Mouse (Mus musculus) forebrain, embryonic 15.5 days (tissue): ENCODE data around the gene Reep3. TPM values are rescaled to one million over a fixed set of nuclear protein-coding genes. Genes with fewer than 3 reads are reported as not detected.
A peak's percentile ranks its signal among the peaks of the same experiment; 100 is the strongest.

Source experiments
- ATAC-seq: fragments of 200-750 bp; cut with Nextera tagmentation; replicated peaks from 2 replicates; pipeline ENCODE4 v1.8.0; 2017; ENCODE audit warnings: mild to moderate bottlenecking, moderate TSS enrichment, moderate library complexity
- H3K27ac ChIP-seq: fragments of 300-500 bp; sonication (generic); replicated peaks from 2 replicates; pipeline ENCODE4 v1.5.1; 2015; ENCODE audit warnings: mild to moderate bottlenecking, inconsistent platforms
- H3K27me3 ChIP-seq: fragments of 300-500 bp; sonication (generic); 2 replicates; pipeline ENCODE4 v1.6.1; 2015; ENCODE audit warnings: inconsistent platforms
- H3K36me3 ChIP-seq: fragments of 300-500 bp; sonication (generic); 2 replicates; pipeline ENCODE4 v1.6.1; 2015; ENCODE audit warnings: mild to moderate bottlenecking, inconsistent platforms
- H3K4me1 ChIP-seq: fragments of 300-500 bp; sonication (generic); 2 replicates; pipeline ENCODE4 v1.6.1; 2015; ENCODE audit warnings: inconsistent platforms
- H3K4me2 ChIP-seq: fragments of 300-500 bp; sonication (generic); replicated peaks from 2 replicates; pipeline ENCODE4 v1.6.1; 2015; ENCODE audit warnings: mild to moderate bottlenecking, inconsistent platforms
- H3K4me3 ChIP-seq: fragments of 300-500 bp; sonication (generic); 2 replicates; pipeline ENCODE4 v1.5.1; 2015; ENCODE audit warnings: mild to moderate bottlenecking, inconsistent platforms
- H3K9ac ChIP-seq: fragments of 300-500 bp; sonication (generic); replicated peaks from 2 replicates; pipeline ENCODE4 v1.6.1; 2015; ENCODE audit warnings: mild to moderate bottlenecking, inconsistent platforms
- H3K9me3 ChIP-seq: fragments of 300-500 bp; sonication (generic); 2 replicates; pipeline ENCODE4 v1.6.1; 2016; ENCODE audit warnings: inconsistent platforms
- WGBS: fragments of 180-500 bp; shearing (Covaris S2); methylation state at CpG from one replicate; pipeline ENCODE4 v1.1.7; 2015; ENCODE audit warnings: mixed read lengths; 5-methylcytosine and 5-hydroxymethylcytosine counted together
- polyA plus RNA-seq: library from polyadenylated mRNA; unstranded; fragments of >200 nt; fragmentation: Nextera tagmentation; extraction: Ambion mirVana; gene quantifications from 2 replicates; pipeline ENCODE4 v1.2.1, GENCODE M21; 2015

Gene Reep3
- polyA plus RNA-seq, 1 experiment from 2014 or later, result 37.0 TPM

DNA sequence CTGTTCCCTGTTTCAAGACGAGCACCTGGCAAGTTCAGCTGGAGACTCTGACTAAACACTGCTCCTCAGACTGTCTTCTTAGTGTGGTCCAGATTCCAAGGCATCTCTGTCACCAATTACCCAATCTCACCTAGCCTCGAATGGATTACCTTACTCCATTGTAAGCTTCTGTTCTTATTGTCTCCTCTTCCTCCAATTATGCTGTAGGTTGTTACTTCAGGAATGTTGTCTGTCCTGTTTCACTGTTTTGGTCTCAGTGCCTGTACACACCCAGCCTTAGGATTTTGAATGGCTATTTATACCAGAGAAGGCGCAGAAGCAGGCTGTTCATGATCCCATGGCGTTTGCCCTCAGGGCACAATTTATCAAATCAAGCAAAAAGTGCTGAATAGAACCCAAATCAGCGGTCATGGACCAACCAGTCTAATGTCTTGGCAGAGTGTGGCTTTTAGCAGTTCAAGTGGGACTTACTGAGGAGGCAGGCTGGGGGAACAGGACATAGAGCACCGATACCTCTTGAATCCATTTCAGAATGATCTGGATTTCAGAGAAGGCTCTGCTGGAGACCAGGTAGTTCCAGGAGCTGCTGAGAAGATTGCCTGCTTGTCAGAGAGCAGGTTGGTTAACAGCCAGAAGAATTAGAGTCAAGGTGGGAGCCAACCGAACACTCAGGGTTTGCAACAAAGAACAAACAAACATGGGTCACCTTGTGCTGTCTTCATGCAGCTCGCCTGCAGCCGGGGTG lies 10.4 kb upstream of the Reep3 start:
- Histone ChIP-seq H3K4me2 (no peak overlapping the region), H3K27ac (no peak overlapping the region), H3K9me3 (no peaks in the 10 kb centered on the region), H3K9ac (no peak overlapping the region), H3K27me3 (no peaks in the 10 kb centered on the region), H3K36me3 (no peaks in the 10 kb centered on the region), H3K4me1 (peaks cover 65% of the 10 kb centered on the region), H3K4me3 (no peak overlapping the region)
- 54% methylated on average over 9 of the region's 9 CpGs for WGBS
- no peak for ATAC-seq

DNA sequence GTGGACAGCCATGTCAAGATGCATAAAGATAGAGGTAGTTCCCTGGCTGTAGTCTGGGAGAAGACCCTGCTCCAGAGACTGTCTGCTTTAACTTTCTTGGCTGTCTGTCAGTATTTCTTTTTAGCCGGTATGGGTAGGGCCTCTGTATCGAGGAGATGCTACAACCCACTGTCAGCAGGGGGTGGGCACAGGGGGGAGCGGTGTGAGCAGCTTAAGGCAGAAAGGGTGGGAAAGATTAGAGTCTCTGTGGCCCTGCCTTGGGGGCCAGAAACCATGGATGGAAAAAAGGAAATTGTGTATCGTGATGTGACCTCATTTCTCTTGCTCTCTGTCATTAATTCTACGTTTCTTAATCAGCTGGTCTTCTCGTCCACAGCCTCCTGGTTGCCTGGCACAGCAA lies 9.7 kb upstream of the Reep3 start:
- no peak overlapping the region for H3K27ac ChIP-seq
- no peaks in the 10 kb centered on the region for H3K27me3 ChIP-seq
- no peak overlapping the region for H3K4me2 ChIP-seq
- H3K4me1 ChIP-seq, result peaks cover 62% of the 10 kb centered on the region
- no peak overlapping the region for H3K9ac ChIP-seq
- H3K36me3 ChIP-seq, result no peaks in the 10 kb centered on the region
- ATAC-seq, result no peak
- H3K9me3 ChIP-seq, result no peaks in the 10 kb centered on the region
- H3K4me3 ChIP-seq, result no peak overlapping the region
- WGBS, result 51% methylated on average over 6 of the region's 6 CpGs

- no peak overlapping the region for H3K4me2 ChIP-seq
- 53% methylated on average over 19 of the region's 19 CpGs for whole genome bisulfite sequencing
- no peak overlapping the region for H3K4me3 ChIP-seq
- no peak overlapping the region for H3K27ac ChIP-seq
- 0 out of 2 replicates have a peak, but pooled peaks have one; percentile 17 for ATAC-seq
- H3K27me3 ChIP-seq, result no peaks in the 10 kb centered on the region
- no peak overlapping the region for H3K9ac ChIP-seq
- H3K9me3 ChIP-seq, result no peaks in the 10 kb centered on the region
- peaks cover 62% of the 10 kb centered on the region for H3K4me1 ChIP-seq
- H3K36me3 ChIP-seq, result no peaks in the 10 kb centered on the region
Observed at GRCm38 (mm10) chr10:67105331-67106217, 8.8 kb upstream of the Reep3 start.

DNA sequence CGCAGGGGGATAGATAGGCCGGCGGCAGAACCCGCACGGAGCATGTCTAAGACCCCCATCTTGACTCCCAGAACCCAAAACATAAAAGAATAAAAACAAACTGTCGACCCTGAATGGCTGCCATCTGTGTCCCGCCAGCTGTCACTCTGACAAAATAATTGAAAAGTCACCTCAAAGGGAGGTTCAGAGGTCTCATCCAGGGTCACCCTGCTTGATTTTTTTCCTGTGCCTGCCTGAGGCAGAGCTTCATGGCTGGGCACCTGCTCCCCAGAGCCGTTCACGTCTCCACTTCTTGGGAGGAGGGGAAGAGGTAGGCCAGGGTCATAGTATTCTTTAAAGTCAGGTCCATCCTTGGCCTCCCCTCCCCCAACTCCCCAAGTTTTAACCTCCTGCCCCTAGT lies 7.8 kb upstream of the Reep3 start:
- H3K27ac ChIP-seq, result no peak overlapping the region; the same call in 1 of the 2 replicates
- WGBS, result 34% methylated on average over 9 of the region's 9 CpGs
- ATAC-seq, result no peak
- H3K4me1 ChIP-seq, result peaks cover 72% of the 10 kb centered on the region
- no peaks in the 10 kb centered on the region for H3K9me3 ChIP-seq
- H3K27me3 ChIP-seq, result no peaks in the 10 kb centered on the region
- H3K9ac ChIP-seq, result no peak overlapping the region
- H3K4me2 ChIP-seq, result no peak overlapping the region
- no peaks in the 10 kb centered on the region for H3K36me3 ChIP-seq
- H3K4me3 ChIP-seq, result no peak overlapping the region

DNA sequence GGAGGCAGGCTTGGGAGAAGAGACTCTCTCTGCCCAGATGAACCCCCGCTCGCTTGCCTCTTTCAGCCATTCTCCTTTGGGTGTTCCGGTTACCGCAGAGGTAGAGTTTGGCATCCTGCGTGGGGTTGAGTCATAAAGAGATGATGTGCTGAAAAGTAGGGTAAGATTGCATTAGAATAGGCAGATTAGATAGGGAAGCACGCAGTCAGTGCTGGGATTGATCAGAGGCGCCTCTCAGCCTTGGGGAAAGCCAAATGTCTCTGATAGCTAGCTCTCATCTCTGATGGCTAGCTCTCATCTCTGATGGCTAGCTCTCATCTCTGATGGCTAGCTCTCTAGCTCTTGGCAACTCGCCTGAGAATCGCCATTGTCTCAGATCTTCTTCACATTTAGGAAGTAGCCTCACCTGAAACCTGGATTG lies 4.1 kb upstream of the Reep3 start:
- no peak overlapping the region for H3K4me3 ChIP-seq
- no peaks in the 10 kb centered on the region for H3K36me3 ChIP-seq
- H3K27me3 ChIP-seq, result no peaks in the 10 kb centered on the region
- H3K4me2 ChIP-seq, result no peak overlapping the region
- no peaks in the 10 kb centered on the region for H3K9me3 ChIP-seq
- peaks cover 66% of the 10 kb centered on the region for H3K4me1 ChIP-seq
- no peak for ATAC-seq
- H3K9ac ChIP-seq, result no peak overlapping the region
- 66% methylated on average over 9 of the region's 9 CpGs for WGBS
- no peak overlapping the region for H3K27ac ChIP-seq

GRCm38 (mm10) chr10:67100011-67100661 lies 3.4 kb upstream of the Reep3 start:
- WGBS, result 30% methylated on average over 7 of the region's 7 CpGs
- Histone ChIP-seq H3K36me3 (no peaks in the 10 kb centered on the region), H3K9ac (no peak overlapping the region), H3K9me3 (no peaks in the 10 kb centered on the region), H3K4me3 (no peak overlapping the region), H3K4me2 (no peak overlapping the region), H3K27ac (no peak overlapping the region), H3K27me3 (no peaks in the 10 kb centered on the region), H3K4me1 (peaks cover 65% of the 10 kb centered on the region)
- no peak for ATAC-seq

DNA sequence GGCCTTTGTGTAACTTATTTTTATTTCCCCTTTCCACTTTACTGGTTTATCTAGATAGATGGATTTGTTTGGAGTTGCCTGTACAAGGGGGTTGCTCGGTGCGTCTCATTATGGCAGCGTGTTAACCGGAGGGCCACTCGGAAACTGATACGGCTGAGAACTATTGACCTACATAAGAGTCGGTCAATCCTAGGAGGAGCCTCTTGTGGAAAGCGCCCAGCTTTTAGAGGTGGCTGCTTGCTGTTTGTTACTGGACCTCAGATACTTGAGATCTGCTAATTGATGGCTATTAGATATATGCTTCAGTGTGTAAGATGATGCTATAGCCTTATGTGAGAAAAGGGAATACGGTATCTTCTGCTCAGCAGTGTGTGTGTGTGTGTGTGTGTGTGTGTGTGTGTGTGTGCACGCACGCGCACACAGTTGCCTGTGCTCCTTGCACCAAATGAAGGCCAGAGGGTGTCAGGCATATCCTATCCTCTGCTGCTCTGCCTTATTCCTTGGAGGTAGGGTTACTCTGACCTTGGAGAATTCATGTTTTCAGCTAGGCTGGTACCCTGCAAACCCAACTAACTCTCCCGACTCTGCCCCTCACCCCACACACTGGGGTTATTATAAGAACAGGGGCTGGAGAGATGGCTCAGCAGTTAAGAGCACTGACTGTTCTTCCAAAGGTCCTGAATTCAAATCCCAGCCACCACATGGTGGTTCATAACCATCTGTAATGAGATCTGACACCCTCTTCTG lies 2.6 kb upstream of the Reep3 start:
- Histone ChIP-seq H3K9ac (0 out of 2 replicates have a peak overlapping the region, but pooled peaks have one; percentile 96), H3K4me2 (peak overlapping the region; percentile 72), H3K27ac (no peak overlapping the region), H3K27me3 (no peaks in the 10 kb centered on the region), H3K9me3 (no peaks in the 10 kb centered on the region), H3K4me1 (peaks cover 63% of the 10 kb centered on the region), H3K4me3 (peak overlapping the region; percentile 99; the same call in 1 of the 2 replicates), H3K36me3 (no peaks in the 10 kb centered on the region)
- WGBS, result 60% methylated on average over 13 of the region's 13 CpGs
- ATAC-seq, result no peak

- peak overlapping the region; percentile 72 for H3K4me2 ChIP-seq
- ATAC-seq, result no peak
- H3K9ac ChIP-seq, result peak overlapping the region; percentile 96
- H3K36me3 ChIP-seq, result no peaks in the 10 kb centered on the region
- no peak overlapping the region for H3K27ac ChIP-seq
- H3K27me3 ChIP-seq, result no peaks in the 10 kb centered on the region
- peak overlapping the region; percentile 99 for H3K4me3 ChIP-seq
- H3K9me3 ChIP-seq, result no peaks in the 10 kb centered on the region
- 16% methylated on average over 7 of the region's 7 CpGs for WGBS
- peaks cover 55% of the 10 kb centered on the region for H3K4me1 ChIP-seq
Observed at GRCm38 (mm10) chr10:67098408-67099050, 1.8 kb upstream of the Reep3 start.

- Histone ChIP-seq H3K36me3 (no peaks in the 10 kb centered on the region), H3K9me3 (no peaks in the 10 kb centered on the region), H3K4me1 (peaks cover 48% of the 10 kb centered on the region), H3K27ac (peak overlapping the region; percentile 100), H3K9ac (peak overlapping the region; percentile 96), H3K4me3 (peak overlapping the region; percentile 99), H3K4me2 (peak overlapping the region; percentile 72), H3K27me3 (no peaks in the 10 kb centered on the region)
- 1% methylated on average over 15 of the region's 15 CpGs for WGBS
- ATAC-seq, result no peak
Observed at GRCm38 (mm10) chr10:67097437-67098150, 849 bp upstream of the Reep3 start.

GRCm38 (mm10) chr10:67095798-67096620 lies 736 bp downstream of the Reep3 start, which contains the start of gene Jmjd1c:
Gene Jmjd1c, plus strand, starts transcription at chr10:67096125.
- H3K4me2 ChIP-seq, result peak within 1 kb of the TSS; percentile 72
- peak within 1 kb of the TSS; percentile 100 for H3K27ac ChIP-seq
- peaks cover 46% of the 10 kb centered on the region for H3K4me1 ChIP-seq
- peak within 1 kb of the TSS; percentile 96 for H3K9ac ChIP-seq
- H3K36me3 ChIP-seq, result no peaks in the 10 kb centered on the region
- no peaks in the 10 kb centered on the region for H3K27me3 ChIP-seq
- ATAC-seq, result peak; percentile 92
- no peaks in the 10 kb centered on the region for H3K9me3 ChIP-seq
- WGBS, result under 1% methylated on average over 71 of the region's 73 CpGs
- H3K4me3 ChIP-seq, result peak within 1 kb of the TSS; percentile 99
